Mouse (Mus musculus) hindbrain, embryonic 11.5 days (tissue): ENCODE measurements around the gene Arhgdib. TPM values are rescaled to one million over a fixed set of nuclear protein-coding genes. Genes with fewer than 3 reads are reported as not detected.

Source experiments
- ATAC-seq: fragments of 200-750 bp; cut with Nextera tagmentation; 2 replicates; pipeline ENCODE4 v1.8.0; 2017; ENCODE audit warnings: mild to moderate bottlenecking, moderate TSS enrichment, moderate library complexity; ENCODE audit not compliant: low FRiP score
- DNase-seq: peaks from one replicate; pipeline ENCODE4 v3.0.0-alpha.2; 2015; ENCODE audit warnings: low spot score
- H3K27ac ChIP-seq: fragments of 300-500 bp; sonication (generic); 2 replicates; pipeline ENCODE4 v1.5.1; 2014; ENCODE audit warnings: mild to moderate bottlenecking, low read depth, low read length
- H3K27me3 ChIP-seq: fragments of 300-500 bp; sonication (generic); 2 replicates; pipeline ENCODE4 v1.6.1; 2014; ENCODE audit warnings: mild to moderate bottlenecking, low read length, moderate library complexity, mixed read lengths; ENCODE audit not compliant: control insufficient read depth, insufficient read depth
- H3K36me3 ChIP-seq: fragments of 300-500 bp; sonication (generic); 2 replicates; pipeline ENCODE4 v1.6.1; 2014; ENCODE audit warnings: mild to moderate bottlenecking, low read length, moderate library complexity, mixed read lengths; ENCODE audit not compliant: control insufficient read depth, insufficient read depth
- H3K4me1 ChIP-seq: fragments of 300-500 bp; sonication (generic); replicated peaks from 2 replicates; pipeline ENCODE4 v1.6.1; 2014; ENCODE audit warnings: low read length, mixed read lengths; ENCODE audit not compliant: control insufficient read depth, insufficient read depth
- H3K4me2 ChIP-seq: fragments of 300-500 bp; sonication (generic); replicated peaks from 2 replicates; pipeline ENCODE4 v1.6.1; 2014; ENCODE audit warnings: mild to moderate bottlenecking, low read depth, low read length
- H3K4me3 ChIP-seq: fragments of 300-500 bp; sonication (generic); 2 replicates; pipeline ENCODE4 v1.5.1; 2014; ENCODE audit warnings: low read depth, low read length
- H3K9ac ChIP-seq: fragments of 300-500 bp; sonication (generic); 2 replicates; pipeline ENCODE4 v1.6.1; 2014; ENCODE audit warnings: low read depth, low read length
- H3K9me3 ChIP-seq: fragments of 300-500 bp; sonication (generic); 2 replicates; pipeline ENCODE4 v1.6.1; 2016; ENCODE audit warnings: low read length; ENCODE audit not compliant: control insufficient read depth
- WGBS: fragments of 180-500 bp; shearing (Covaris S2); extraction: QIAGEN DNeasy Blood & Tissue Kit; methylation state at CpG from one replicate; pipeline ENCODE4 v1.1.7; 2014; 5-methylcytosine and 5-hydroxymethylcytosine counted together
- polyA plus RNA-seq: library from polyadenylated mRNA; unstranded; fragments of >200 nt; fragmentation: Nextera tagmentation; extraction: Ambion mirVana; gene quantifications from 2 replicates; pipeline ENCODE4 v1.2.1, GENCODE M21; 2014

Gene Arhgdib
- 34.2 and 37.3 TPM in 2 replicates for polyA plus RNA-seq

GRCm38 (mm10) chr6:136941051-136942021 is at the start of gene Arhgdib:
Gene Arhgdib (minus strand): TSS chr6:136941899.
- H3K27ac ChIP-seq: no peak within 1 kb of the TSS
- H3K4me3 ChIP-seq: no peak within 1 kb of the TSS
- 0 out of 2 replicates have a peak within 1 kb of the TSS, but pooled peaks have one; percentile 5 for H3K4me2 ChIP-seq
- no peaks in the 10 kb centered on the region for H3K36me3 ChIP-seq
- no peak for ATAC-seq
- no peaks in the 10 kb centered on the region for H3K27me3 ChIP-seq
- WGBS: 60% methylated on average over 12 of the region's 12 CpGs
- no peaks in the 10 kb centered on the region for H3K4me1 ChIP-seq
- no peak within 1 kb of the TSS for H3K9ac ChIP-seq
- no peaks in the 10 kb centered on the region for H3K9me3 ChIP-seq
- no peak for DNase-seq

GRCm38 (mm10) chr6:136990557-136990956 is 48.9 kb upstream of the Arhgdib start:
- Histone ChIP-seq H3K4me1 (no peaks in the 10 kb centered on the region), H3K9ac (no peak overlapping the region), H3K36me3 (no peaks in the 10 kb centered on the region), H3K9me3 (no peaks in the 10 kb centered on the region), H3K4me2 (no peak overlapping the region), H3K27me3 (no peaks in the 10 kb centered on the region), H3K27ac (no peak overlapping the region), H3K4me3 (no peak overlapping the region)
- ATAC-seq (no peak), DNase-seq (no peak)
- 78% methylated on average over 8 of the region's 8 CpGs for WGBS

- ATAC-seq (peak; percentile 56; the same call in 1 of the 2 replicates), DNase-seq (peak; percentile 43)
- Histone ChIP-seq H3K9me3 (no peaks in the 10 kb centered on the region), H3K4me2 (peak overlapping the region; percentile 21; the same call in 1 of the 2 replicates), H3K4me3 (no peak overlapping the region), H3K9ac (no peak overlapping the region), H3K4me1 (no peaks in the 10 kb centered on the region), H3K27me3 (no peaks in the 10 kb centered on the region), H3K36me3 (no peaks in the 10 kb centered on the region), H3K27ac (no peak overlapping the region)
- WGBS: 36% methylated on average over 11 of the region's 11 CpGs
Observed at GRCm38 (mm10) chr6:136989824-136990497, 48.3 kb upstream of the Arhgdib start.

- no peak overlapping the region for H3K4me3 ChIP-seq
- 83% methylated on average over 7 of the region's 7 CpGs for WGBS
- H3K4me1 ChIP-seq: no peaks in the 10 kb centered on the region
- H3K9ac ChIP-seq: no peak overlapping the region
- H3K36me3 ChIP-seq: no peaks in the 10 kb centered on the region
- no peak overlapping the region for H3K4me2 ChIP-seq
- no peaks in the 10 kb centered on the region for H3K27me3 ChIP-seq
- DNase-seq (no peak), ATAC-seq (no peak)
- no peak overlapping the region for H3K27ac ChIP-seq
- H3K9me3 ChIP-seq: no peaks in the 10 kb centered on the region
Observed at GRCm38 (mm10) chr6:136988536-136989060, 46.9 kb upstream of the Arhgdib start.

GRCm38 (mm10) chr6:136986718-136987117 is 45.0 kb upstream of the Arhgdib start:
- Histone ChIP-seq H3K36me3 (no peaks in the 10 kb centered on the region), H3K9ac (no peak overlapping the region), H3K4me2 (no peak overlapping the region), H3K4me3 (no peak overlapping the region), H3K4me1 (no peaks in the 10 kb centered on the region), H3K27me3 (no peaks in the 10 kb centered on the region), H3K9me3 (no peaks in the 10 kb centered on the region), H3K27ac (no peak overlapping the region)
- WGBS: 61% methylated on average over 11 of the region's 11 CpGs
- DNase-seq (no peak), ATAC-seq (no peak)

- no peak for ATAC-seq
Observed at GRCm38 (mm10) chr6:136986019-136986418, 44.3 kb upstream of the Arhgdib start.

GRCm38 (mm10) chr6:136983201-136983600 is 41.5 kb upstream of the Arhgdib start:
- WGBS: 53% methylated on average over 7 of the region's 7 CpGs
- H3K27me3 ChIP-seq: no peaks in the 10 kb centered on the region
- H3K9ac ChIP-seq: no peak overlapping the region
- no peaks in the 10 kb centered on the region for H3K9me3 ChIP-seq
- H3K27ac ChIP-seq: no peak overlapping the region
- no peak for ATAC-seq
- no peak overlapping the region for H3K4me3 ChIP-seq
- H3K36me3 ChIP-seq: no peaks in the 10 kb centered on the region
- no peak overlapping the region for H3K4me2 ChIP-seq
- DNase-seq: no peak
- no peaks in the 10 kb centered on the region for H3K4me1 ChIP-seq

More at GRCm38 (mm10) chr6:136986019-136986418, 44.3 kb upstream of the Arhgdib start:
- H3K27me3 ChIP-seq: no peaks in the 10 kb centered on the region
- H3K9me3 ChIP-seq: no peaks in the 10 kb centered on the region
- 71% methylated on average over 13 of the region's 13 CpGs for WGBS
- H3K27ac ChIP-seq: no peak overlapping the region
- no peak overlapping the region for H3K9ac ChIP-seq
- H3K36me3 ChIP-seq: no peaks in the 10 kb centered on the region
- H3K4me1 ChIP-seq: no peaks in the 10 kb centered on the region
- H3K4me3 ChIP-seq: no peak overlapping the region
- no peak overlapping the region for H3K4me2 ChIP-seq
- DNase-seq: no peak

- no peak overlapping the region for H3K4me2 ChIP-seq
- no peak overlapping the region for H3K27ac ChIP-seq
- ATAC-seq (no peak), DNase-seq (no peak)
- H3K9me3 ChIP-seq: no peaks in the 10 kb centered on the region
- H3K36me3 ChIP-seq: no peaks in the 10 kb centered on the region
- no peak overlapping the region for H3K9ac ChIP-seq
- H3K4me3 ChIP-seq: no peak overlapping the region
- no peaks in the 10 kb centered on the region for H3K4me1 ChIP-seq
- WGBS: 83% methylated on average over 6 of the region's 6 CpGs
- no peaks in the 10 kb centered on the region for H3K27me3 ChIP-seq
Observed at GRCm38 (mm10) chr6:136982581-136982980, 40.9 kb upstream of the Arhgdib start.
